Mouse (Mus musculus) forebrain, embryonic 15.5 days (tissue): ENCODE measurements at regions not wholly inside any gene's neighbourhood (a gene's known extent, or its start where the extent isn't known, plus 50 kb on each side); places are given as distances from the start of the nearest gene placed in this dataset.

Experiments
- ATAC-seq: fragments of 200-750 bp; cut with Nextera tagmentation; replicated peaks from 2 replicates; pipeline ENCODE4 v1.8.0; 2017; ENCODE audit warnings: mild to moderate bottlenecking, moderate TSS enrichment, moderate library complexity
- H3K27ac ChIP-seq: fragments of 300-500 bp; sonication (generic); replicated peaks from 2 replicates; pipeline ENCODE4 v1.5.1; 2015; ENCODE audit warnings: mild to moderate bottlenecking, inconsistent platforms
- H3K27me3 ChIP-seq: fragments of 300-500 bp; sonication (generic); 2 replicates; pipeline ENCODE4 v1.6.1; 2015; ENCODE audit warnings: inconsistent platforms
- H3K36me3 ChIP-seq: fragments of 300-500 bp; sonication (generic); 2 replicates; pipeline ENCODE4 v1.6.1; 2015; ENCODE audit warnings: mild to moderate bottlenecking, inconsistent platforms
- H3K4me1 ChIP-seq: fragments of 300-500 bp; sonication (generic); 2 replicates; pipeline ENCODE4 v1.6.1; 2015; ENCODE audit warnings: inconsistent platforms
- H3K4me2 ChIP-seq: fragments of 300-500 bp; sonication (generic); replicated peaks from 2 replicates; pipeline ENCODE4 v1.6.1; 2015; ENCODE audit warnings: mild to moderate bottlenecking, inconsistent platforms
- H3K4me3 ChIP-seq: fragments of 300-500 bp; sonication (generic); 2 replicates; pipeline ENCODE4 v1.5.1; 2015; ENCODE audit warnings: mild to moderate bottlenecking, inconsistent platforms
- H3K9ac ChIP-seq: fragments of 300-500 bp; sonication (generic); replicated peaks from 2 replicates; pipeline ENCODE4 v1.6.1; 2015; ENCODE audit warnings: mild to moderate bottlenecking, inconsistent platforms
- H3K9me3 ChIP-seq: fragments of 300-500 bp; sonication (generic); 2 replicates; pipeline ENCODE4 v1.6.1; 2016; ENCODE audit warnings: inconsistent platforms
- WGBS: fragments of 180-500 bp; shearing (Covaris S2); methylation state at CpG from one replicate; pipeline ENCODE4 v1.1.7; 2015; ENCODE audit warnings: mixed read lengths; 5-methylcytosine and 5-hydroxymethylcytosine counted together

DNA sequence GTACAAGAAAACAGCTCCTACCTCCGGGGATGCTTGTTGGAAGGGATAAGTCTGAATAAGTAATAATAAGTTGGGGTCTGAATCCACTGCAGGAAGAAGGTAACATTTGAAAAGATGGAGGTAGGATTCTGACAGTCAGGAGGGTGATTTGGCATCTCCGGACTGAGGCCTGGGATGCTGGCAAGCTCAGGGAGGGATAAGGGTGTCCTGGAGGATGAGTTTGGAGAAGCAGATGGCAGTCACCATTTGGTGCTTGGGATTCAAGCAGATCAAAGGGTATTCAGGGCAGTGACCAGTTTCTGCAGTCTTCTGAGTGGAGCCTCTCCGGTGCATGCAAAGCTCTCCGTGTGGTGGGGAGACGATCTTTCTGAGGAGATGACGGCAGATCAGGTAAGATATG is 62.9 kb upstream of the Gm2310 start:
- H3K27ac ChIP-seq: no peak overlapping the region

DNA sequence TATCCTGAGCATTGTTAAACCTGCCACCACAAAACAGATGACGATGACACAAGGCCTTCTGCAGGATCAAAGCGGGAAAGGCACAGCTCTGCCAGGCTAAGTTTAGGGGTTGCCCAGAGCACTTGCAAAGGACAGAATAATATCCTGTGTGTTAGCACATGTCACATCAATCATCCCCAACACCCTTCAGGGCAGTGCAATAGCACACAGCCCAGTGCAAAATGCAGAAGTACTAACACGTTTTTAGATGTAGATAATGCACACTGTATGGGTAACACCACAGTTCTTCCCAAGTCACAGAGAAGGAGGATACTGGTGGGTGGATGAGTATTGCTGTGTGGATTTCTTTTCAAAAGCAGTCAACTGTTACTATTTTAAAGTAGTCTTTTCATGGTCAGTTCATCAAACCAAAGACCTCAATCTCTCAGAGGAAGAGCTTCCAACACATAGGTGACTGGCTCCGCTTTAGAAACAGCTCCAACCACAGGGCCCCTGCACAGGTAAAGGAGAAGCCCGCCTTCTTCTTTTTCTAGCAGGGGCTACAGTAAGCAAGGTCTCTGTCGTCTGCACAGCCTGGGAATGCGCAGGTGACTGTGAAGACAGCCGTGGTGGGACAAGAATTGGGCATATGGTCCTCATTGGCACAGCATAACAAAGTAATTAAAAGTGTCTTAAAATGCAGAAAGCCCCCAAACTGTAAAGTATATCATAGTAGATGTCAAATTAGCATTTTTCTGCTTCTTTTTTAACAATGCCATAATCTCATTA is 61.6 kb upstream of the Gm2310 start:
- no peaks in the 10 kb centered on the region for H3K27me3 ChIP-seq
- ATAC-seq: peak; percentile 85
- H3K4me1 ChIP-seq: no peaks in the 10 kb centered on the region
- H3K9ac ChIP-seq: no peak overlapping the region
- 62% methylated on average over 8 of the region's 8 CpGs for WGBS
- peak overlapping the region; percentile 50 for H3K27ac ChIP-seq
- no peak overlapping the region for H3K4me2 ChIP-seq
- H3K9me3 ChIP-seq: no peaks in the 10 kb centered on the region
- H3K36me3 ChIP-seq: no peaks in the 10 kb centered on the region
- H3K4me3 ChIP-seq: no peak overlapping the region

More for the DNA sequence above, 62.9 kb upstream of the Gm2310 start:
- WGBS: 68% methylated on average over 6 of the region's 6 CpGs
- H3K36me3 ChIP-seq: no peaks in the 10 kb centered on the region
- no peaks in the 10 kb centered on the region for H3K4me1 ChIP-seq
- no peaks in the 10 kb centered on the region for H3K9me3 ChIP-seq
- no peak overlapping the region for H3K9ac ChIP-seq
- ATAC-seq: no peak
- no peak overlapping the region for H3K4me3 ChIP-seq
- no peak overlapping the region for H3K4me2 ChIP-seq
- H3K27me3 ChIP-seq: no peaks in the 10 kb centered on the region

DNA sequence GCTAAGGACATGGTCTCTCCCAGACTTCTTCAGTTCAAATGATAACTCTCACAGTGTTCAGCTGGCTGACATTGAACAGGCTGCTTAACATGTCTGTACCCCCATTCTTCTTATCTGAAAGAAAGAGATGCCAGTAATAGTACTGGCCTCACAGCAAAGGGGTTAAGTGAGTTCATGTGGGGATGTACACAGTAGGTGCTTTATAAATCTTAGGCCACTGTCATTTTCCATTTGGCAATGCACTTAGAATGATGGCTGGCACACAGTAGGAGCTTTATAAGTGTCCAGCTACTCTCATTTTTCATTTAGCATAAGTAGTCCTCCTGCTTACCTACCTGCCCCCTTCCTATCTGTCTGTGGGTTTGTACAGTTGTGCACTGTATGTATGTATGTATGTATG is 60.3 kb upstream of the Gm2310 start:
- H3K36me3 ChIP-seq: no peaks in the 10 kb centered on the region
- no peak overlapping the region for H3K4me2 ChIP-seq
- ATAC-seq: no peak
- H3K9ac ChIP-seq: no peak overlapping the region
- H3K9me3 ChIP-seq: no peaks in the 10 kb centered on the region
- H3K27me3 ChIP-seq: no peaks in the 10 kb centered on the region
- no peak overlapping the region for H3K4me3 ChIP-seq
- H3K27ac ChIP-seq: no peak overlapping the region
- H3K4me1 ChIP-seq: no peaks in the 10 kb centered on the region

DNA sequence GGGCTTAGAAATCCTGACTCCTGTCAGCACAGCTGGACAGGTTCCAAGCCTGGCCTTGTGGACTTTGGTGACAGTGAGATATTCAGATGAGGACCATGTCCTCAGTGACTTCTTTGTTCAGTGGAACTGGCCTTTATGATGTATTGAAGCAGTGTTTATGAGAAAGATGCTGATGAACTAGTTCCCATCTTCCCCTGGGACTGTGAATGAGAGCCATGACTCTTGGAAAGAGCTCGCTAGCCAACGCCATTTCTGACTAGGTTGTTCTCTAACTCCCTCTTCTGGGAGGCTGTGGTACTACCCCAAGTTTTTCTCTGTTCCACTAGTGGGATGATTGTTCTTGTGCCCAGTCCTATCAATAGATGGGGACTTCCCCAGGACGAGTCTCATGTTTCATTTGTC is 57.7 kb upstream of the Gm2310 start:
- Histone ChIP-seq H3K4me2 (no peak overlapping the region), H3K4me3 (no peak overlapping the region), H3K9me3 (no peaks in the 10 kb centered on the region), H3K4me1 (no peaks in the 10 kb centered on the region), H3K27ac (no peak overlapping the region), H3K27me3 (no peaks in the 10 kb centered on the region), H3K36me3 (no peaks in the 10 kb centered on the region), H3K9ac (no peak overlapping the region)
- ATAC-seq: no peak
- 4% methylated on average over 3 of the region's 3 CpGs for WGBS

DNA sequence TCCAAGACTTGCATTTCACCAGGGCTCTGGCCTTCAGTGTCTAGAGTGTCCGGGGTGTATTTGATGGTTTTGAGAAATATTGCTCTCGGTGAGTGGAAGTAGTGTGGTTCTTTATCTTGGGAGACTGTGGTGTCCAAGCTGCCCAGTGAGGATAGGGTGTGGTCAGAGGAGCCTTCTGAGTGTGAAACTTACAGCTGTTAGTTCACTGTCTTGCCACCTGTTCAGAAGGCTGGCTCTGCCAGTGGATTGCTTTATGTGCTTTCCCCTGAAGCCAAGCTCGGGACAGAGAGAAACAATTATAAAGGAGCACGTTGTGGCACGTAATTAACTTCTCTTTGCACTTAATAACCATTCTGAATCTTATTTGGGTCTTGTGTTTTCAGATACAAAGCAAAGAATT is 57.2 kb upstream of the Gm2310 start:
- ATAC-seq: no peak
- H3K4me3 ChIP-seq: no peak overlapping the region
- WGBS: 67% methylated on average over 5 of the region's 5 CpGs
- no peak overlapping the region for H3K4me2 ChIP-seq
- H3K27me3 ChIP-seq: no peaks in the 10 kb centered on the region
- H3K4me1 ChIP-seq: no peaks in the 10 kb centered on the region
- no peak overlapping the region for H3K27ac ChIP-seq
- no peaks in the 10 kb centered on the region for H3K36me3 ChIP-seq
- no peak overlapping the region for H3K9ac ChIP-seq
- H3K9me3 ChIP-seq: no peaks in the 10 kb centered on the region

DNA sequence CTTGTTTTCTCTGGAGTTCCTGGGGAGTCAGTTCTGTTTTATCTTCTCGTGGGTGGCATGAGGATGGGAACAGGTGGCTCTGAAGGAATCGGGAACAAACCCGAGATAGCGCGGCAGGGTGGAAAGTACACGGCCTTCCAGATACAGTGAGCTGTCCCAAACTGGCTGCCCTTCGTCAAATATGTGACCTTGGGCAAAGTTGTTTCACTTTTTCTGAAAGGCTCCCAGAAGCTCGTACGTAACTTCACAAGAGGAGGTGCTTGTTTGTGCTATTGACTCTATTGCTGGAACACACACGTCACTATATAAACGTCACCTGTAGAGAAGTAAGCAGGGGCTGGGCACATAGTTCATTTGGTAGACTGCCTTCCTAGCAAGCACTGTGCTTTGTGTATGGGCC is 49.9 kb upstream of the Gm2310 start:
- ATAC-seq: peak; percentile 30
- Histone ChIP-seq H3K9me3 (no peaks in the 10 kb centered on the region), H3K27ac (peak overlapping the region; percentile 53; the same call in 1 of the 2 replicates), H3K9ac (peak overlapping the region; percentile 47), H3K4me3 (peak overlapping the region; percentile 52), H3K27me3 (peaks cover 8% of the 10 kb centered on the region; the same call in 1 of the 2 replicates), H3K4me1 (peaks cover 14% of the 10 kb centered on the region), H3K4me2 (peak overlapping the region; percentile 86), H3K36me3 (no peaks in the 10 kb centered on the region)
- whole genome bisulfite sequencing: 2% methylated on average over 11 of the region's 11 CpGs
